Mouse (Mus musculus) WW6 (cell line): ENCODE results near the gene Pgd.
"Not testable (repeated sequence)": the region's sequence is repeated elsewhere in the genome, so short reads cannot be mapped to it uniquely, and the experiment has no call there.

Experiments
- DNase-seq: peaks from one replicate; pipeline ENCODE4 v3.0.0-alpha.2; 2013; ENCODE audit warnings: low read depth, low spot score

Pgd gene

DNA sequence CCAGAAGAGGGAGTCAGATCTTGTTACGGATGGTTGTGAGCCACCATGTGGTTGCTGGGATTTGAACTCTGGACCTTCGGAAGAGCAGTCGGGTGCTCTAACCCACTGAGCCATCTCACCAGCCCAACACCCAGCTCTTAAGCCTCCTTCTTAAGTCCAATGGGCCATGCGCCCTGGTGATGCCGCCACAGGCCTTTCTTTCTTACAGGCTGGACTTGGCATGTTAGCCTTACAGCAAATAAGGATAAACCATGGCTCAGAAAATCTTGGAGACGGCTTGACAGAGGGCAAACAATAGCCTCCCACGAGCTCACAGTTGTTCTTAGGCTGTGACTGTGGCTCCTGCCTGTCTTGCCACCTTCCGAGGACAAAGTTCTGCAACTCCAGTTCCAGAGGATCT lies 3.4 kb upstream of the Pgd start:
- DNase-seq, result not testable (repeated sequence)

DNA sequence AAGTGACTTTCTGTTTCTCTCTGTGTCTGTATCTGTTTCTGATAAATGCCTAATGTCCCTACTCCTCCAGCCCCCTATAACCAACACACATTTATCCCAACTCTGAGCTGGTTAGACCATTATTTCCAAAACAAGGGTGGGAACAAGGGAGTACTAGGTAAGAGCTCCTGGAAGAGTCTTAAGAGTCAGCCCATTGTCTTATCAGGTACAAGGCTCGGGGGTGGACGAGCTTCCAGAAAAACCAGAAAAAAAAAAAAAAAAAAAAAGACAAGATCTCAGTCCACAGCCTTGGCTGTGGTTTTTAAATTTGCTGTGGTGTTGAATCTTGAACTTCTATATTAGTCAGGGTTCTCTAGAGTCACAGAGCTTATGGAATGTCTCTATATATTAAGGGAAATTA lies 1.4 kb upstream of the Pgd start:
- DNase-seq, result no peak

DNA sequence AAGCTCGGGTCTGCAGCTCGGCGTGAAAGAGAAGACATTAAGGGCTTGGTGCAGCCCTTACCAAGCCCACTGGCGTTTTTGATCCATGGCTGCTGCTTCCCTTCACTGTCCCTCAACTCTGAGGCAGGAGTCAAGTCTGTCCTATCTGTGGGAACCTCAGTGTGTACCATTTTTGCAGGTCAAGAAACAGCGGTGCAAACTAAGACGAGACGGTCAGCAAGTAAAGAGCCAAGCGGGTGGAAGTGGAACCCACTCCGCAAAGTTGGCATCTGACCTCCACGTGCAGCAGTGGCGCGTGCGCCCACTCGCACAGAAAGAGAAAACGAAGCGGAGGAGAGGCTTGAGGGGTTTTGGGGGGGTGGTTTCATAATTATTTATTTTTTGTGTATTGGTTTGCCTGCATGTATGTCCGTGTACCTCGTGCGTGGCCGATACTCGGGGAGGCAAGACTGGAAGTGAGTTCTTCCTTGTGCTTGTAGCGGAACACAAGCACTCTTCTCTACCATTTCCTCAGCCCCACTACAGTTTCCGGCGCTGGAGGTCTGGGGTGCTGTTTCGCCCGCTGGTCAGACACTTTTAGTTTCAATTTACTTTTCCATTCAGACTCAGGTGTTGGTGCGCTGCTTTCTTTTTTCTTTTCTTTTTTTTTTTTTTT lies 513 bp upstream of the Pgd start:
- no peak for DNase-seq

DNA sequence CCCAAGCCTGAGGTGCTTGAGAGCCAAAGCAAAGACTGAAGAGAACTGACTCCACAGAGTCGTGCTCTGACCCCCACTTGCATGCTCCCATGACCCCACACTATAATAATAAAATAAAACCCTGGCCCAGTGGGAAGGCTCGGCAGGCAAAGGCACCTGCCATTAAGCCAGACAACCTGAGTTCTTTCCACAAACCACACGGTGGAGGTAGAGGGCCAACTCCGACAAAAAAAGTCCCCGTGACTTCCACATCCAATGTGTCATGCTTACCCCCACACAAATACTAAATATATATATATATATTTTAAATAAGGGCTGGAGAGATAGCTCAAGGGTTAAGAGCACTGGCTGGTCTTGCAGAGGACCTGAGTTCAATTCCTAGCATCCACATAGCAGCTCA lies 2.4 kb downstream of the Pgd start:
- DNase-seq, result no peak

DNA sequence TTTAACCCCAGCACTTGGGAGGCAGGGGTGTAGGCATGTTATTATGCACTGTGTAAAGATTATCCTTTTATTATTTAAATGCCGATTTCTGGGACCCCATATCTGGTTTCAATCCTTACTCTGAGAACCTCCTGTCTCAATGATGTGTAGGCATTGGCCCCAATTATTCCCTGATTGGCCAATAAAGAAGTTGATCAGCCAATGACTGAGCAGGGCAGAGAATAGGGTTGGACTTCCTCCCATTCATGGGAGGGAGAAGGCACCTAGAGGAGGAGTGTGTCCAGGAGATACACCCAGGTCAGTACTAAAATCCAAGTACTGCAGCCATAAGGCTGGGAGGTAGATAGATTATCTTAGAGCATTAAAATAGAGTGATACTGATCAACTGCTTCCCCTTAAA lies 3.4 kb downstream of the Pgd start:
- DNase-seq, result no peak

DNA sequence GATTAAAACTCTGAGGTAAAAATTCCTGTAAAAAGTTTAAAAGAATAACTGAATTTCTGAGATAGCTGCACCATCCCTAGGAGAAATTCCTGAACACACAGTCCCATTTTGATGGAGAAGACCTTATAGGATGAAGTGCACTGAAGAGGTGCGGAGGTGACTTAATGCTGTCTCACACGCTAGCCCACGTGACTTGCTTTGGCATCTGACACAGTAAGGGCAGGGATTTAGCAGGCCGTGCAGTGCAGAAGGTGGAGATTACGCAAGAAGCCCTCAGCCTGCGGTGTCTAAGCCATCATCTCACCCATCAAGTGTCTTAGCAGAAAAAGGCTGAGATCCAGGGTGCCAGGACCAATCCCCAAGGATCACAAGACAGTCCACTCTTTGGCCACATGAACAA lies 5.4 kb downstream of the Pgd start:
- no peak for DNase-seq

DNA sequence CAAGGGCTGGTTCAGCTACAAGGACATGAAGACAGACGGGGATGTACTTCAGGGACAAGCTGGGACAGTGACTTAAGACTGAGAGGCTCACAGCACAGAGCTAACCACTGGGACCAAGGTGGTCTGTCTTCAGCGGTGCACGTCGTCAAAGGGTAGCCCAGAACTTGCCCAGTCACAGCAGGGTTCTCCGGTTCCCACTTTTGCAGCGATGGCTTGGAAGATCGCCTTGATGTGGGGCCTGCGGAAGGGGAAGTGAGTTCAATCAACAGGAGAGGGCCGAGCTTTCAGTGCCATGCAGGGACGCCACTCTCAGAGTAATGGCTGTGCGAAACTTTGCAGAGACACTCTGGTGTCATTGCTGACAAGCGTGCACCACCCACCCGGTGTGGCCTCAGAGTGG lies 6.7 kb downstream of the Pgd start:
- no peak for DNase-seq

DNA sequence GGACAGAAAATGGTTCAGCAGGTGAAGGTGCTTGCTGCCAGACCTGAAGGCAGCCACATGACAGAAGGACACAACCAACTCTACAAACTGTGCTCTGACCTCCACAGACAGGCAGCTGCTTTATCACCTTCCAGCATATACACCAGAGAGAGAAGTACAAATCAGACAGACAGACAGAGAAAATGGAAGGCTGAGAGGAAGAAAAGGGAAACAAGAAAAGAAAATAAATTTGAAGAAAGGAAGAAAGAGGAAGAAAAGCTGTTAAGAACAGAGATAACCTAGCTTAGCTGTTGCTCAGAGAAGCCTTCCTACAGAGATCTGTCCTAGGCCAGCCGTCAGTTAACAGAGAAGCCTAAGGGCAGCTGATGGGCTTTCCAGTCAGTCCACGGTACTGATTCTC lies 7.4 kb downstream of the Pgd start:
- DNase-seq, result no peak

DNA sequence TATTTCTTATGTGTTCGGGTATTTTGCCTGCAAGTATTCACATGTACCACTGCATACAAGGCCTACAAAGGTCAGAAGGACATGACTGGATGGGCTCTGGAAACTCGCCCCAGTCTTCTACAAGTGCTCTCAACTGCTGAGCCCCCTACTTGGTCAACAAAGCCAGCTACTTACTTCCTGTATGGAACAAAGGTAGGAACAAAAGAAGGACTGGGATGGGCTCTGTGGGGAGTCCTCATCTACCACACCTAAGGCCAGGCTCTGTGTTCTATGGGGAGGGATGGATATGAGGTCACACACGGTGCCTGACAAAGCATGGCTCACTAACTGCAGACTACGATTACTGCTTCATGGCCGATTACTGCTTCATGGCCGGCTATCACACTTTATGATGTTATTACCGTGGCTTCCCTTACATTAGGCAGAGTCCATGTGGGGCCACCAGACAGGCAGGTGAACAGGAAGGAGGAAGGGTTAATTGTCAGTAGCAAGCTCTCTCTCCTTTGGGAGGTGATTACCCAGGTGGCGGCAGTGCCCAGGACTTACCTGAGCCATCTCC lies 9.1 kb downstream of the Pgd start:
- DNase-seq, result no peak

DNA sequence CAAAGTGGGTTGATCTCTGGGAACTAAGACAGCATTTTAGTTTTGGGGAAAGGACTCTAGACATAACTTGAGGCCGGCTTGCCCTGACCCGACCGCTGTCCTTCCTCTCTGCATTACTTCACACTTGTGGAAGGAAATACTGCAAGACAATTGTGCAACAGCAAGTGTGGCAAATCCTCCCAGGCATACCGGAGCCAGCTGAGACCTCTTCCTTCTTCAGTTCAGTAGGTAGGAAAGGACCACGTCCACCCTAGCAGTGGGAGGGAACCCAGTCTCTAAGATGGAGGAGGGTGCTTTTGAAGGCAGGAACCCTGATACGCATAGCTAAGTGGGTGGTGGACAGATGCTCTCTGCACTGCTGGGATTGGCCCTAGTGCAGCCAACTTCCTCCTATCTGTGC lies 10.9 kb downstream of the Pgd start:
- no peak for DNase-seq

DNA sequence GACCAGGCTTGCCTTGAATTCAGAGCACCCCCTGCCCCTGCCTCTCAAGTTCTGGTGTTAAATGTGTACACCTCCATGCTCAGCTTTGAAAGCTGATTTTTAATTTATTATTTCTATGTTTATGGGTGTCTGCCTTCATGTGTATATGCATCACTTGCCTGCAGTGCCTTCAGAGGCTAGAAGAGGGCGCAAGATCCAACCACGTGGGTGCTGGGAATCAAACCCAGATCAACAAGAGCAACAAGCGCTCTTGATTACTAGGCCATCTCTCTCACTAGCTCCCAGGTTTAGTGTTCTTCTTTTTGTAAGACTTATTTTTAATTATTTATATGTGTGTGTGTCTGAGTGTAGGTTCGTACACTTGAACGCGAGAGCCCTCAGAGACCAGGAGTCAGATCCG lies 11.7 kb downstream of the Pgd start:
- DNase-seq, result no peak

DNA sequence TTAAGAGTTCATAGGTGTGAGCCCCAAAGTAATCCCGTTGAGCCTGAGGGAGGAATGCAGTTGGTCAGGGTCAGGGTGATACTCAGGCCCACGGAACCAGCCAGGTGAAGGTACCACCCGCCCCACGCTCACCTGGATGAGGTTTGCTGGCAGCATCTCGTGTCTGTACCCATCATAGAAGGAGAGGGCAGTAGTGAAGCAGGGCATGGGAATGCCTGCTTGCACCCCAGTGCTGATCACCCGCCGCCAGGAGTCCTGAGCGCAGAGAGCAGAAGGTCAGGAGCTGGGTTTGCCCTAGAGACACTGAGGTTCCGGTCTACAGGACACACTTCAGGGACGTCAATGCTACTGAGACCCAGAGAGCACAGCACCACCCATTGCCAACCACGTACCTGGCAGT lies 15.8 kb downstream of the Pgd start:
- no peak for DNase-seq

DNA sequence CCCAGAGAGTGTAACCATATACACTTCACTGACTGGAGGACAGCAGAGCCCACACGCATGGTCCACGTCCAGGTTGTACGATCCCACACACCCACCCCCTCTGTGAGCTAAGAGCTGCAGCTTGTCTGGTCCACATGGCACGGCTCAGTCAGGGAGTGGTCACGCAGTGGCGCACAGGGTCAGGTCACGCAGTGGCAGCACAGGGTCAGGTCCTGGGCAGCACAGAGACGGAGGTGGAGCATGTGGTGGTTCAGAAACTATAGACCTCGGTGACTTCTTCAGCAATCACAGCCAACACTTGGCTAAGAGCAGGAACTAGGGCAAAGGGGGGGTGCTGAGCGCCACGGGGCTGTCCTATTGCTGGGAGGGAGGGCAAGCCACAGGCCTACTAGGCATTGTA lies 16.3 kb downstream of the Pgd start:
- DNase-seq, result no peak

DNA sequence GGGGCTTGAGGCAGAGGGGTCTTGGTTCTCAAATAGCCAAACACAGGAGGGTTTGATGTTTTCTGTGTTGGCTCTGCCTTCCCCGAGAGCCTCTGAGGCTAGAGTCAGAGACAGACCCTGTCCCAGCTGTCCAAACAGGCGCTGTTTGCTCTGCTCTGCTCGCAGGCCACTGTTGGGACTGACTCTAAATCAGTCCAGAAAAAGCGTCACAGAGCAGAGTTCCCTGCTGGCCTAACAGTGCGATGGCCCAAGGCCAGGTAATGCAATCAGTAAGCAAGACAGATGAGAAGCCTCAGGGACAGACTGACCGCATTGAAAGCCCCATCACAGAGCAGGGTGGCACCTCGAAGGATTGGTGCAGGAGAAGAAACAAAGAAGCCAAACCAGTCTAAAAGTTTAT lies 17.0 kb downstream of the Pgd start:
- no peak for DNase-seq

DNA sequence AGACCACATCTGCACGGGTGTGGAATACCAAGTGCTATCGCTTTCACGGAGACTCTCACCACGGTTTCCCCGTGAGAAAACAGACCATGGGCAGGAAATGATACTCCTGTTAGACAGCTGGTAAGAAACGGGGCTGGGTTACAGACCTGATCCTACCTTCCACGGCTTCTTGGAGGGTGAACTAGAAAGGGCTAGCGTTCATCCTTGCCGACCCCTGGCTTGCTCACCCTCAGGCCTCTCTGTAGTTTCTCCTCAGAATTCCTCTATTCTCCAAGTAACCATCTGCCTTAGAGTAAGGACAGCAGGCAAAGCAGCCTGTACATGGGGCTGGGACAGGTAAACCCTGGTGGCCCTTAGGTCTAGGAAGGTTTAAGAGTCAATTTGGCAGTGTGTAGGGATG lies 17.4 kb downstream of the Pgd start:
- no peak for DNase-seq

DNA sequence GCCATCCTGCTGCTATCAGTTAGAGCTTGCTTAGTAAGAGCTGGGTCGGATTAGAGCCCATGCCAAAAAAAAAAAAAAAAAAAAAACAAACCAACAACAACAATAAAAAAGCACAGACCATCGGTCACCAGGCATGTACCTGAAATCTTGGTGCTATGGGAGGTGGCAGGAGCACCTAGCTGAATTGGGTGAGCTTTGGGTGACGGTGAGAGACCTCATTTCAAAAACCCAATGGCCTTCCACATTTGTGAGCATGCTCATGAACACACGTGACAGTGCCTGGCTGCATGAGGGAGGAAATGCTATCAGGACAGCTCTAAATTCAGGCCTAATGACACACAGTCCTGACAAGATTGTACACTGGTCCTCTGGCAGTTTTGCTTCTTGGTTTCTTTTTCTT lies 18.5 kb downstream of the Pgd start:
- DNase-seq, result no peak

DNA sequence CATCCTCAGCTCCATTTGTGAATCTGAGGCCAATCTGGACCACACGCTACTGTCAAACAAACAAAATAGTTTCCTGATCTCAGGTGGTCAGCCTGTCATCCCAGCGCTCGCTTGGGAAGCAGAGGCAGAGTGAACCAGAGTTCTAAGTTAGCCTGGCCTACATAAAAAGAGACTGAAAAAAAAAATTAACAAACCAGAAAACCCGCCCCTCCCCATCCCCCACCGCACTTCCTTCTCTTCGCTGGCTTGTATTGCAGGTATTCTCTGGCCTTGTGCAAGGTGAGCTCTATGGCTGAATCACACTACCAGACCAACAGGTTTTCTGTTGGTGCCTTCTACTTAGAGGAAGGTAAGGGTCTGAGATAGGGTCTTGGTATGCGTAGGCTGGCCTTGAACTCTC lies 19.0 kb downstream of the Pgd start:
- DNase-seq, result no peak

DNA sequence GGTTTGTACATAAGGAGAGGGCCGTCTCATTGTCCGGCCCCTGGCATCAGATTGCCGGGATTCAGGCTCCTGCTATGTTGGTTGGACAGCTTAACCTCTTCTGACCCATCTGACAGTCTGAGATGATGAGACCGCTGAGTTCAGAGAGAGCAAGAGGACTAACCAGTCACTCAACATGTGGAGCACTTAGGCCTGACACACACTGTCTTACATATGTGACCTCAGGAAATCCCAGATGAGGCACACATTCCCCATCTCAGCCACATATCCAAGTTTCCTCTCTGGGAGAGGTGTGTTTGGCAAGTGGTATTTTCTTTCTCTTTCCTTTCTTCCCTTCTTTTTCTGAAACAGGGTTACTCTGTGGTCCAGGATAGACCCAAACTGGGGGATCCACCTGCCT lies 21.4 kb downstream of the Pgd start:
- DNase-seq, result no peak

DNA sequence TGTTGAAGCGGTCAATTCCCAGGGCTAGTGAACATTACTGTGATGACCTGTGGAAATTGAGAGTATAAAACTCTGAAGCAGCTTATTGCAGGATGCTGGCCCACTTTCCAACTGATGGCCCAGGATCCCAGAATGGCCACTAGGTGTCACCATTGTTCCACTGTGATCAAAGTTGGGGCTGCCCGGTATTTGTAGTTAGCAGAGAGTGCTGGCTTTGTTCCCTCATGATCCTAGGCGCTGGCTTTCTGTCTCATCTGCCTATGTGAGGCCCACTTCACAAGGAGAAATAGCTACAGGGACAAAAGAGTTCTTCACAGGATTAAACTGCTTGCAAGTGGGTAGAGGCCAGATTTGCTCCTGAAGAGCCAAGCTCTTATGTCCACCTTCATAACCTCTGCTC lies 22.1 kb downstream of the Pgd start:
- peak; percentile 55 for DNase-seq

DNA sequence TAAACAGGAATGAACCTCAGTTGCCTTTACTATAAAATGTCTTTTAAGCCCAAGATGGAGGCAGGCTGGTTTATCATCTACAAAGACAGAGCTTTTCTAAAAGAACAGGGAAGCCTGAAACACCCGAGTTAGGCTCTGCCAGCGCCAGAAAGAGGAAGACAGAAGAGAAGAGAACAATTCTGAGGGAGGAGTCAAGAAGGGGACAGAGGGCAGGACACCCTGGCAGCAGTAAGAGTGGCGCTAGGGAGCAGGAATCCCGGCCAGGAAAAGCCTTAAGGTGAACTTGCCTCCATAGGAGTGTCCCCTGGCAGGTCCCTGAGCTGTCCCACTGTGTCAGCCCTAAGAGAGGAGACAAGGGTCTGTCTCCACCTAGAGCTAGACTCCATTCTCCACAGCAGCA lies 23.0 kb downstream of the Pgd start:
- DNase-seq, result no peak

DNA sequence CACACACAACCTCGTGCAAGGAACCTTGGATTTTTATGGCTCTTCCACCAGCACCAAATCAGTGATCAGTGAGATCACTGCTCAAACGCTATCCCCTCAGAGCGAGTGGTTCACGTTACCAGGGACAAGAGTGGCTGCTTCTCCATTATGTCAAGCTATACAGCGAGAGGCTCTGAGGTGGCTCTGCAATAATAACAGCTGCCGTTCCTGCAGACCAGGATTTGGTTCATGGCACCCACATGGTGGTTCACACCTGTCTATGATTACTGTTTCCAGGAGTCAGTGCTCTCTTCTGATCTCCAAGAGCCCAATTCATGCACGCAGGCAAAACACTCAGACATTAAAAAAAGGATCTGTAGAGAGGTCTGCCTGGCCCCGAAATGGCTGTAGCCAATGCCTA lies 28.1 kb downstream of the Pgd start:
- no peak for DNase-seq

DNA sequence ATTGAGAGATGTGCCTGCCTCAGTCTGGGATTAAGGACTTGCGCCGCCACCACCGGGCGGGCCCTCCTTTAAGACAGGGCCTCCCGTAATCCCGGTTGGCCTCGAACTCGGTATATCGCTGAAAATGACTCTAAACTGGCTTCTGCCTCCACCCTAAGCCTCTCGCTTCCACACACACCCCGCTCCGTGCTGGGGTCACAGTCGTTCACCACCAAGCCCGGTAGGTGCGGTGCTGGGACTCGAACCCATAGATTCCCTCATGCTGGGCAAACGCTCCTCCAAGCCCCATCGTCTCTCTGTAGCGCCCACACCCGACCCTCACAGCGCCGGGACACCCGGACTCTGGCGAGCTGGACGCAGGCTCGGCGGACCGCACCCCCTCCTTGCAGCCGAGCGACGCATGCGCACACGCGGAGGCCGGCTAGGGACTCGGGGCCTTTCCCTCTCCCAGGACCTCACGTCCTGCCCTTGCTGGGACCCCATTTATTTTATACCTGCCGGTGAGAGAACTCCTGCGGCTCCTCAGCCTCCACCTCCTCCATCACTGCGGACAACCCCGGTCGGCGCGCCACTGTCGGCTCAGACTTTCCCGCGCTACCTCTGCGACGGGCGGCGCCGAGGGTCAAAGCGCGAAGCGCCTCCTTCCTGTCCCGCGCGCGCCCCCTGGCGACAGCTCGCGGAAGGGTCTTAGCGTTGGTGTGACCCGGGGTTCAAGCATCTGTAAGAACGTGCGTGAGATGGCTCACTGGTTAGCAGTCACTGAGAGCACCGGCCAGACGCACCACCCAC lies 29.4 kb downstream of the Pgd start, which contains the start of gene Cenps:
Gene Cenps, minus strand, starts transcription at position 648 of the 789 bp plus-strand sequence.
- peak; percentile 90 for DNase-seq
